Mouse (Mus musculus): Measurements from ENCODE around the gene Prdm4. TPM values are rescaled to one million over a fixed set of nuclear protein-coding genes. Genes with fewer than 3 reads are reported as not detected.

Gene Prdm4
- polyA plus RNA-seq, 1 experiment from 2014 or later, result 9.0 TPM

DNA sequence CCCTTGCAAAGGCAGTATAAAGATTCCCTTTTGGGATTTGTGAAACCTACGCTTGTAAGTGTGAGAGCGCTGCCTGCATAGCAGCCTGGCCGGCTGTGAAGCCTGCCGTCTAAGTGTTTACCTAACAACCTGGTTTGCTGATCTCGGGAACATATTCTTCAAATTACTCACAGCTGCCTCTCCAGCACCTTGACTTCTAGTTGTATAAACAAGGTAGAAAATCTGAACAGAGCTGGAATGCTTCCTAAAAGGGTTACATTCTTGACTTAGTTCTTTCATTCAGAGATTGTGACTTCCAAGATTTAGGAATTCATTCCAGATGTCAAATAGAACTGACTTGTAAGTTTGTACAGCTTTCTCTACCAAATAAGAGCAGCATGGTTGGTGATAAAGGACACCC is 41.1 kb downstream of the Prdm4 start:
- Histone ChIP-seq H3K27me3 (ENCODE audit: control insufficient read depth, insufficient read depth, low read length) (no peaks in the 10 kb centered on the region), H3K4me2 (ENCODE audit: low read depth, low read length) (no peak overlapping the region), H3K4me1 (ENCODE audit: control insufficient read depth, insufficient read depth, low read length) (peaks cover 9% of the 10 kb centered on the region), H3K36me3 (ENCODE audit: control insufficient read depth, insufficient read depth) (peaks cover 42% of the 10 kb centered on the region), H3K4me3 (ENCODE audit: low read length) (no peak overlapping the region), H3K27ac (ENCODE audit: low read length) (no peak overlapping the region), H3K9me3 (replicated peaks; ENCODE audit: control insufficient read depth, low read length) (no peaks in the 10 kb centered on the region), H3K9ac (ENCODE audit: low read length) (no peak overlapping the region)
- no peak for ATAC-seq (replicated peaks; ENCODE audit: extremely low read depth, insufficient read depth, low FRiP score)
- WGBS, result 90% methylated on average over 5 of the region's 5 CpGs

DNA sequence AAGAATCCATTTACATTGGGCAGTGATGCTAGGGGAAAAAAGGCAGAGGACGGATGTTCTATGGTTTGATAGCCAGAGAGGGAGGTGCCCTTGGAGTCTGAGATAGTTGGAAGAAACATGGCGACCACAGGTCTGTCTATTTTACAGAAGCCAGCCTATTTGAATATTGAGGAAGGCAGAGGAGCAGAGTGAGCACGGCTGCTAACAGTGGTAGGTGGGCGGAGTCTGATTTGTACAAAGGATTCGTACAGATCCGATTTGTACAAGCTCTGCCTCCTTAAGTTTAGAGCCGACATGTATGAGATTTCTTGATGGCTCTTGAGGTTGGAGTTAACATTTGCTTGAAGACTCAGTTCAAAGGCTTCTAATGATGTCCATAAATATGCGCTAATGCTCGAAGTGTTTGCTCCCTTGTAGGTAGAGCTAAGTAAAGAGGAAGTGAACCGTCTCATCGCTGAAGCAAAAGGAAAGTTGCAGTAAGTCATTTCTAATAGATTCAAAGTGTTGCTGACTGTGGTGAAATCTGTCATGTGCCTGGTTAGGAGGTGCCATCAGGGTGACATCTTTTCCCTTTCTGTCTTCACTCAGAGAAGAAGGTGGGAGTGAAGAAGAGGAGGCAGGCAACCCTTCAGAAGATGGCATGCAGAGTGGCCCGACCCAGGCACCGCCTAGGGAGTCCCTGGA is 42.9 kb downstream of the Prdm4 start:
- 88% methylated on average over 13 of the region's 13 CpGs for WGBS
- Histone ChIP-seq H3K9ac (ENCODE audit: low read length) (no peak overlapping the region), H3K4me1 (ENCODE audit: control insufficient read depth, insufficient read depth, low read length) (peaks cover 9% of the 10 kb centered on the region), H3K4me3 (ENCODE audit: low read length) (no peak overlapping the region), H3K36me3 (ENCODE audit: control insufficient read depth, insufficient read depth) (peaks cover 26% of the 10 kb centered on the region), H3K4me2 (ENCODE audit: low read depth, low read length) (no peak overlapping the region), H3K9me3 (replicated peaks; ENCODE audit: control insufficient read depth, low read length) (no peaks in the 10 kb centered on the region), H3K27ac (ENCODE audit: low read length) (no peak overlapping the region), H3K27me3 (ENCODE audit: control insufficient read depth, insufficient read depth, low read length) (no peaks in the 10 kb centered on the region)
- no peak for ATAC-seq (replicated peaks; ENCODE audit: extremely low read depth, insufficient read depth, low FRiP score)

DNA sequence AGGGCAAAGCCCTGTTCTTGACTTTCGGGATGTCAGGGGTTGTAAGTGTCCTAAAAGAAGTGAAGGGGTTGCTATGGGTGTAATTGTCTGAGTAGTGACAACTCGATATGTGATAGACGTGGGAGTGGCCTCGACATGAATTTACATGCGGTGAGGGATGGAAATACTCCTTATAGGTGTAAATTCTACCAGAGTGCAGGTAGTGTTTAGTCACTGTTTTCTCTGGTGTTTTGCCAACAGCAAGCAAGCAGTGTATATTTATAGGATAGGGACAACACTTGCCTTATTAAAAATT is 44.5 kb downstream of the Prdm4 start:
- under 1% methylated on average over 5 of the region's 5 CpGs for WGBS
- peak overlapping the region; percentile 65 for H3K4me3 ChIP-seq (ENCODE audit: low read length)
- no peaks in the 10 kb centered on the region for H3K27me3 ChIP-seq (ENCODE audit: control insufficient read depth, insufficient read depth, low read length)
- H3K27ac ChIP-seq (ENCODE audit: low read length), result no peak overlapping the region
- H3K4me2 ChIP-seq (ENCODE audit: low read depth, low read length), result peak overlapping the region; percentile 95
- no peaks in the 10 kb centered on the region for H3K9me3 ChIP-seq (replicated peaks; ENCODE audit: control insufficient read depth, low read length)
- ATAC-seq (replicated peaks; ENCODE audit: extremely low read depth, insufficient read depth, low FRiP score), result no peak
- H3K36me3 ChIP-seq (ENCODE audit: control insufficient read depth, insufficient read depth), result peaks cover 17% of the 10 kb centered on the region
- H3K4me1 ChIP-seq (ENCODE audit: control insufficient read depth, insufficient read depth, low read length), result peaks cover 9% of the 10 kb centered on the region
- peak overlapping the region; percentile 80 for H3K9ac ChIP-seq (ENCODE audit: low read length)

DNA sequence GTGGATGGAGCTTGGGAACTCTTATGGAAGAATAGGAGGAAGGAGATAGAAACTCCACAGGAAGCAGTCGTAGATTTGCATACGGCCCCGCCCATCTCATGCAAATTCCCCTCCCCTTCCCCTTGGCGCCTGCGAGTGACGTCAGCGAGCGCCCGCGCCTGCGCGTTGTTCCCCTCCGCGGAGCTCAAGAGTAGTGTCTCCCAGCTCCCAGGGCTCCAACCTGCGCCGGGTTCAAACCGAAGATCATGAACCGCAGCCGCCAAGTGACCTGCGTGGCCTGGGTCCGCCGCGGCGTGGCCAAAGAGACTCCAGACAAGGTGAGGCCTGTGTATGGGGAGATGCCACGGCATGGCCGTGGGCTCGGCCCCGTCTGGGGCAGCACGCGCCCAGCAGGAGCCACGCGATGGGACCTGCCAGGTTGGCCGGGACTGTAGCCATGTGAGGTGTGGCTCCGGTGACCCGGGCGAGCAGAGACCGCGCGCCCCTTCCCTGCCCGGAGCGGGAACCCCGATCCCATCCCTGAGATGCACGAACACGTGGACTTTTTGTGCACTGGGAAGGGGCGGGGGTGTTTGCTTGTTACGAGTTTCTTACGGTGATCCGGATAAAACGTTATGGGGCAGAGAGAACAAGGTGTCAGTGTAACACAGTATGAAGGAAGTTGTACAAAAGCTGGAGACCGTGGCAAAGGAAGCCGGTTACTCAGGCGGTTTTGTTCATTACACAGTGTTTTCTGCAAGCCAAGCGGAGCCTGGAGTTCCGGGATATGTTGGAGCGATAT is 45.1 kb downstream of the Prdm4 start:
- ATAC-seq (replicated peaks; ENCODE audit: extremely low read depth, insufficient read depth, low FRiP score), result peak; percentile 94
- peak overlapping the region; percentile 65 for H3K4me3 ChIP-seq (ENCODE audit: low read length)

DNA sequence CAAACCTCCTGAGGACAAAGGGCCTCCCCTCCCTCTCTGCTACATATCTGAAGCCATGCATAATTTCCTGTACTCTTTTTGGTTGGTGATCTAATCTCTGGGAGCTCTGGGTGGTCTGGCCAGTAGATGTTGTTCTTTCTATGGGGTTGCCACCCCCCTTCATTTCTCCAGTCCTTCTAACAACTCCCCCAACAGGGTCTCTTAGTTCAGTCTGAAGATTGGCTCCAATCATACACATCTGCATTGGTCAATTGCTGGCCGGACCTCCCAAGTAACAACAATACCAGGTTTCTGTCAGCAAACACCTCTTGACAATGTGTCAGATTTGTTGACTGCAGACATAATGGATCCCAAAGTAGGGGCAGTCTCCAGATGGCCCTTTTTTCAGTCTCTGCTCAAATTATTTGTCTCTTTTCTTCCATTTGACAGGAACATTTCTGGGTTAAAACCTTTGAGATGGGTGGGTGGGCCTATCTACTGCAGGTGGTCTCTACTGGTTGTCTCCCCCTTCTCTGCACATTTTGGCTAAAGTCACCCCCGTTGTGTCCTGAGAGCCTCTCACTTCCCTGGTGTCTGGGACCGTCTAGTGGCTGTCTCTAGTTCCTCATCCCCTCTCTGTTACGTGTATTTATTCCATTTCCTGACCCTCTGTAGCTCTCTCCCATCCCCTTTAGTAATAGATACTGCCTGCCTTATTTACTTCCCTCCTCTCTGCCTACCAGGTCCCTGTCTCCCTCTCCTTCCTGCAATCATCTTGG is 70.7 kb downstream of the Prdm4 start:
- Histone ChIP-seq H3K9ac (ENCODE audit: low read length) (no peak overlapping the region), H3K27me3 (ENCODE audit: control insufficient read depth, insufficient read depth, low read length) (no peaks in the 10 kb centered on the region), H3K4me1 (ENCODE audit: control insufficient read depth, insufficient read depth, low read length) (no peaks in the 10 kb centered on the region), H3K27ac (ENCODE audit: low read length) (no peak overlapping the region), H3K4me3 (ENCODE audit: low read length) (no peak overlapping the region), H3K4me2 (ENCODE audit: low read depth, low read length) (no peak overlapping the region), H3K9me3 (replicated peaks; ENCODE audit: control insufficient read depth, low read length) (no peaks in the 10 kb centered on the region), H3K36me3 (ENCODE audit: control insufficient read depth, insufficient read depth) (no peaks in the 10 kb centered on the region)
- ATAC-seq (replicated peaks; ENCODE audit: extremely low read depth, insufficient read depth, low FRiP score), result no peak
- whole genome bisulfite sequencing, result 67% methylated on average over 4 of the region's 4 CpGs

More for the DNA sequence above, 45.1 kb downstream of the Prdm4 start:
- Histone ChIP-seq H3K9ac (ENCODE audit: low read length) (peak overlapping the region; percentile 80), H3K27me3 (ENCODE audit: control insufficient read depth, insufficient read depth, low read length) (no peaks in the 10 kb centered on the region), H3K36me3 (ENCODE audit: control insufficient read depth, insufficient read depth) (peaks cover 17% of the 10 kb centered on the region), H3K4me2 (ENCODE audit: low read depth, low read length) (peak overlapping the region; percentile 95), H3K9me3 (replicated peaks; ENCODE audit: control insufficient read depth, low read length) (no peaks in the 10 kb centered on the region), H3K4me1 (ENCODE audit: control insufficient read depth, insufficient read depth, low read length) (peaks cover 9% of the 10 kb centered on the region), H3K27ac (ENCODE audit: low read length) (peak overlapping the region; percentile 50)
- WGBS, result under 1% methylated on average over 55 of the region's 55 CpGs

Other genes with a start within 250 kb of the Prdm4 start
- gene Pwp1, start 87.6 kb downstream of the Prdm4 start, polyA plus RNA-seq (2015; fragmentation: Nextera tagmentation; extraction: Ambion mirVana), result 42.3 and 42.9 TPM in 2 replicates
- gene Ascl4, start 10.5 kb upstream of the Prdm4 start, polyA plus RNA-seq (2015; fragmentation: Nextera tagmentation; extraction: Ambion mirVana), result 0.26 TPM in 1 of 2 replicates, not detected in the other
- 121 and 126 TPM in 2 replicates for gene Rtcb, start 40.7 kb upstream of the Prdm4 start, polyA plus RNA-seq (2015; fragmentation: Nextera tagmentation; extraction: Ambion mirVana)
- gene Bpifc, start 94.8 kb upstream of the Prdm4 start, polyA plus RNA-seq (2015; fragmentation: Nextera tagmentation; extraction: Ambion mirVana), result 0.28 and 0.31 TPM in 2 replicates
- 20.9 and 24.2 TPM in 2 replicates for gene Fbxo7, start 104.8 kb upstream of the Prdm4 start, polyA plus RNA-seq (2015; fragmentation: Nextera tagmentation; extraction: Ambion mirVana)